Mouse (Mus musculus) left cerebral cortex, postnatal 25 days (tissue): Measurements from ENCODE around the gene Rcan2. TPM values are rescaled to one million over a fixed set of nuclear protein-coding genes. Genes with fewer than 3 reads are reported as not detected.
A peak's percentile ranks its signal among the peaks of the same experiment; 100 is the strongest.

Experiments used
- DNase-seq, 2 experiments: peaks; one replicate each; pipeline ENCODE4 v3.0.0; 2022; ENCODE audit warnings: low spot score in 2 of 2, mixed read lengths in 1 of 2
- intact Hi-C: fragments of 180-260 bp; cut with DNase I; formaldehyde crosslinking; loops from one replicate; pipeline ENCODE4 v1.15.1; 2025
- total RNA-seq, 2 experiments: library from RNA; stranded (reverse); gene quantifications; 2 replicates each; pipeline ENCODE4 v1.2.3; 2021

The Rcan2 gene
- total RNA-seq, 2 experiments from 2014 or later = 171 to 178 TPM

- DNase-seq = no peak
- intact Hi-C loops = no loop called here
Measured at GRCm38 (mm10) chr17:44042861-44043260, 241.7 kb downstream of the Rcan2 start.

- intact Hi-C loops = no loop called here
- no peak for DNase-seq
Measured at GRCm38 (mm10) chr17:44053427-44053826, 252.3 kb downstream of the Rcan2 start.

GRCm38 (mm10) chr17:44057123-44057522 is 256.0 kb downstream of the Rcan2 start:
- no peak for DNase-seq
- intact Hi-C loops = no loop called here

GRCm38 (mm10) chr17:44058145-44058544 is 257.0 kb downstream of the Rcan2 start:
- no peak for DNase-seq
- intact Hi-C loops = no loop called here

- intact Hi-C loops = no loop called here
- DNase-seq = no peak
Measured at GRCm38 (mm10) chr17:44060781-44061180, 259.6 kb downstream of the Rcan2 start.

- intact Hi-C loops = no loop called here
- no peak for DNase-seq
Measured at GRCm38 (mm10) chr17:44061289-44061890, 260.2 kb downstream of the Rcan2 start.

GRCm38 (mm10) chr17:44068876-44069275 is 267.7 kb downstream of the Rcan2 start:
- intact Hi-C loops = no loop called here
- no peak for DNase-seq

- no peak for DNase-seq
- intact Hi-C loops = no loop called here
Measured at GRCm38 (mm10) chr17:44071680-44072079, 270.5 kb downstream of the Rcan2 start.

- DNase-seq = no peak
Measured at GRCm38 (mm10) chr17:44075601-44076000, 274.4 kb downstream of the Rcan2 start.

GRCm38 (mm10) chr17:44076051-44076680 is 275.0 kb downstream of the Rcan2 start:
- intact Hi-C loops = loop anchor here (1.0 to 5.0 kb wide), 2 partner anchors 54 to 181 kb away; no protein-coding TSS in a partner anchor
- DNase-seq = peak; percentile 14 to 27

More at GRCm38 (mm10) chr17:44075601-44076000, 274.4 kb downstream of the Rcan2 start:
- intact Hi-C loops = loop anchor here (5.0 kb wide), 1 partner anchor 182 kb away; no protein-coding TSS in a partner anchor

- no peak for DNase-seq
- intact Hi-C loops = loop anchor here (5.0 kb wide), 1 partner anchor 180 kb away; no protein-coding TSS in a partner anchor
Measured at GRCm38 (mm10) chr17:44077146-44077842, 276.1 kb downstream of the Rcan2 start.

- intact Hi-C loops = loop anchor here (5.0 kb wide), 1 partner anchor 179 kb away; no protein-coding TSS in a partner anchor
Measured at GRCm38 (mm10) chr17:44077843-44078160, 276.7 kb downstream of the Rcan2 start.

GRCm38 (mm10) chr17:44078631-44079350 is 277.6 kb downstream of the Rcan2 start, which contains the start of gene Enpp5:
Gene Enpp5, plus strand, starts transcription at chr17:44078813.
- peak; percentile 92 to 96 for DNase-seq
- intact Hi-C loops = loop anchor here (5.0 kb wide), 1 partner anchor 179 kb away; no protein-coding TSS in a partner anchor

More at GRCm38 (mm10) chr17:44077843-44078160, 276.7 kb downstream of the Rcan2 start:
- no peak for DNase-seq

- intact Hi-C loops = no loop called here
- no peak for DNase-seq
Measured at GRCm38 (mm10) chr17:44083156-44083555, 282.0 kb downstream of the Rcan2 start.

- DNase-seq = no peak
- intact Hi-C loops = no loop called here
Measured at GRCm38 (mm10) chr17:44088226-44088625, 287.1 kb downstream of the Rcan2 start.

Other genes with a start within 250 kb of the Rcan2 start
- 10 to 100 TPM; 76.0 to 79.6 TPM for gene Pla2g7, start 233.3 kb upstream of the Rcan2 start, total RNA-seq
- gene Tdrd6, start 171.1 kb upstream of the Rcan2 start, total RNA-seq = under 1 TPM; 0.25 to 0.50 TPM
- 10 to 100 TPM; 42.8 to 47.8 TPM for gene Slc25a27, start 134.1 kb upstream of the Rcan2 start, total RNA-seq
- gene Cyp39a1, start 133.9 kb upstream of the Rcan2 start, total RNA-seq = 1 to 10 TPM; 1.8 TPM